Mouse (Mus musculus) yolk sac, embryonic 10.5 days (tissue): ENCODE results near the gene Cdip1.
A peak's percentile ranks its signal among the peaks of the same experiment; 100 is the strongest.

Experiments used
- DNase-seq: peaks from one replicate; pipeline ENCODE4 v3.0.0-alpha.2; 2017; ENCODE audit warnings: low spot score

Cdip1 gene

DNA sequence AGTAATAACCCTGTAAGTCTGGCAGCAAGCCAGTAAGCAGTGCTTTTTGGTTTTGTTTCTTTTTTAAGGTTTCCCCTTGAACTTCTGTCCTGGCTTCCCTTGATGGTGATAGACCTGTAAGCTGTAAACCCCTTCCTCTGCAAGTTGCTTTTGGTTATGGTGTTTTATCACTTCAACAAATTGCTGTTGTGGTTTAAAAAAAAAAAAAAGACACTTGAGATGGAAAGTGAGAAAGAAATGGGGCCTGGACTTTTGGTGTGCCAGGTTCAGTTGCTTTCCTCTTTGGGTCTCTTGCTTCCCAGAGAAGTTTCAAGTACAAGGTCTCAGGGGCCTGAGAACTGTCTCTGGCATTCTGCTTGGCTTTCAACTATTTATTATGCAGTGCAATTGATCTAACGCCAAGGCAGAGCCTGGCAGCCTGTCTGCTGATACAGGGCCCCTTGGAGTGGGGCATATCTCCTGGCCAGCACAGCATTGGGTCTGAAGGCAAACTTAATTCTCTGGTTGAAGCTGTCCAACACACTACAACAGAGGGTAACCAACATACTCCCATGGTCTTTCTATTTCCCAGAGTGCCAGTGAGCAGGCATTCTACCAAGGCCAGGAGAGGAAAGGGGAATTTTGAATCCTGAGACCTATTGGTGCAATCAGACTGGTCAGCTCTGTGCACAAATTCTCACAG, 16.7 kb downstream of the Cdip1 start:
- DNase-seq: no peak

- no peak for DNase-seq
Measured at GRCm38 (mm10) chr16:4768719-4769118, 21.4 kb downstream of the Cdip1 start.

- DNase-seq: no peak
Measured at GRCm38 (mm10) chr16:4767012-4767790, 22.9 kb downstream of the Cdip1 start.

DNA sequence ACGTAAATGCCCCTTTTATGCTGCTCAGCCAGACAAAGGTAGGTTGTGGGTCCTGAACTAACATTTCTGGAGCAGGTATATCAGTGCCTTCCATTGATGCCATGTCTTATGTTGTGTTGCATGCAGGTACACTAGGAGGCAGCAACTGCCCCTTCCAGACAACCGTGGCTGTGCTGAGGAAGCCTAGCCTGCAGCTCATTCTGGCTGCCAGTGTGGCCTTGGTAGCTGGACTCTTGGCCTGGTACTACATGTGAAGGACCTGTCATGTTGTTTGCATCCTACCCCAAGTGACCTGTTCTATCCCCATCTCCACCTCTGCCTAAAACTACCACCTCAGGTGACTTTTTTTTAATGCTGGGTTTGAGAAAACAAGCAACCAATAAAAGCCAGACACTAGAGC, 24.2 kb downstream of the Cdip1 start:
- no peak for DNase-seq

- DNase-seq: peak; percentile 21
Measured at GRCm38 (mm10) chr16:4763276-4763675, 26.8 kb downstream of the Cdip1 start.

GRCm38 (mm10) chr16:4762437-4762836, 27.7 kb downstream of the Cdip1 start:
- no peak for DNase-seq

DNA sequence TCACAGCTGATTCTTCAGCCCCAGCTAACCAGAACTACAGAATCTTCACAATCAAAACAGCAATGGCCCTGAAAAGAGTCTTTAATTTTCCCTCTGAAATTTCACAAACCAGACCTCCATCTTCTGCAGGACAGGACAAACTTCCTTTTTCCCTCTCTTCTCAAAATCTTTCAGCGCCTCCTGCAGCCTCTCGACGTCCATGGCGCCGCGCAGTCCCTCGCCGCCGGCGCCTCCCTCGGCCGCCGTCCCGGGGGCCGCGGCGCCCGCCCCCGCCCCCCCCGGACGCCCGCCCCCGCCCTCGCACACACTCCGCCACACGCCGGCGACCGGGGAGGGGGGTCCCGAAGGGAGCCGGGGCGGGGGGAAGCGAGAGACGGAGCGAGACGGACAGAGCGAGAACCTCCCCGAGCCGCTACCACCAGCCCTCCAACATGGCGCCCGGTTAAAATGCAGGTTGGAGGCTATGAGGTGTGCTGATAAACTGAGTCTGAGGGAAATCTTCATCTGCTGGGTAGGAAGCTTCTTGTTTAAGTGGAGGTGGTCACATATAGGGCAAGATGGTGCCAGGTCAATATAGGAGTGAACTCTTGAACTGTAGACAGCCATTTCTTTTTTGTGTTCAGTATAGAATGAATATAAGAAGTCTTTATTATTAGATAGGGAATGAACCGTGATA, 33.3 kb downstream of the Cdip1 start:
- DNase-seq: peak; percentile 29

DNA sequence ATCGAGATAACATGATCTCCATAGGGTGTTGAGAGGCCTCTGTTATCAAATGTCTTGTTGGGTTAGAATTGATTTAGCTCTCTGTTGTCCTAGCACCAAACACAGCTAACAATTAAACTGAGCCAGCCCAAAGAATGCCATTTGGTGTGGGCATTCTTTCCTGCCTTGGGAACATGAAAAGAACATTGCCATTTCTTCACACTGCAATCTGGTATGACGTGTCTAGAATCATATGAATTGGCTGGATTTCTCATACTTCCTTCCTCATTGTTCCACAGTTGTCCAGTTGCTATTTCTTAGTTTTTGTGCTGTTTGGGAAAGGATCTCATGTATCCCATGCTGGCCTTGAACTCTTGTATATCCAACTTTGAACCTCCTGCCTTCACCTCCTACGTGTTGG, 36.0 kb downstream of the Cdip1 start:
- no peak for DNase-seq

DNA sequence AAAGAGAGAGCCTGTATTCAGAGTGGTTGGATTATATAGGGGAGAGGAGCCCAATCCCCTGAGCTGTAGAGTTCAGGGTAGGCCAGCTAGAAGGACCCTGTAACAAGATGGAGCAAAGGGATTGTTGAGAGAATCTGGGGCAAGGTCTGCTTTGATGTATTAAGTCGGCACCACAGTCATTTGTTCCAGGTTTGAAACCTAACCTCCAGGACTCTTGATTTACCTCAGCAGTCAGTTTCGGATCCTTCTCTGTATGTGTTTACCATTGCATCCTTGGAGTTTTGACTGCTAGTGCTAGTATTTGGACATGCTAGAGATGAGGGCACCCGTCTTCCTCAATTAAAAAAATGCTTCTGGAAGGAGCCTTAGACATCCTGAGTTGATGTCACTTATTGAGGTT, 37.9 kb downstream of the Cdip1 start:
- no peak for DNase-seq

DNA sequence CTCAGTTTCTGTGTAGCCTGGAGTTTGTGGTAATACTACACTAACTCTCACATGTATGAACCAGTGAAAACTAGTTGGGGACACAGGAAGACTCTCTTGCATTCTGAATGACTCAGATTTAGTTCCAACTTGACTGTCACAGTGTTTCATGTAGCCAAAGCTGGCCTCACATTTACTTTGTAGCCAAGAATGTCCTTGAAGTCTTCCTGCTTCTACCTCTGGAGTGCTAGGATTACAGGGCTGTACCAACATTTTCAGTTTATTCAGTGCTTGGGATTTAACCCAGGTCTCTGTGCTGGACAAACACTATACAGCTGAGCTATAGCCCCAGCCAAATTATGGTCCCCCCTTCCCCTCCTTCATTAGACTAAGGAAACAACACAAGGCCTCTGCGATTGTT, 47.9 kb downstream of the Cdip1 start:
- DNase-seq: no peak

DNA sequence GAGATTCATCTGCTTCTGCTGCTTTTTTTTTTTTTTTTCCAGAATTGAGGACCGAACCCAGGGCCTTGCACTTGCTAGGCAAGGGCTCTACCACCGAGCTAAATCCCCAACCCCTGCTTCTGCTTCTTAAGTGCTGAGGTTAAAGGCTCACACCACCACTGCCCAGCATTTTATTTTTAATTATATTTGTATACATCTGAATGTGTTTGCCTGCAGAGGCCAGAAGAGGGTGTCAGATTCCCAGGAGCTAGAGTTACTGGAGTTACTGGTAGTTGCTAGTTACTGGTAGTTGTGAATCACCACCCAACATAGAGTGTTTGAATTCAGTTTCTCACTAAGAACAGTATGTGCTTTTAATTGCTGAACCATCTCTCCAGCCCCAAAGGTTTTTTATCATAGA, 50.1 kb downstream of the Cdip1 start:
- no peak for DNase-seq

DNA sequence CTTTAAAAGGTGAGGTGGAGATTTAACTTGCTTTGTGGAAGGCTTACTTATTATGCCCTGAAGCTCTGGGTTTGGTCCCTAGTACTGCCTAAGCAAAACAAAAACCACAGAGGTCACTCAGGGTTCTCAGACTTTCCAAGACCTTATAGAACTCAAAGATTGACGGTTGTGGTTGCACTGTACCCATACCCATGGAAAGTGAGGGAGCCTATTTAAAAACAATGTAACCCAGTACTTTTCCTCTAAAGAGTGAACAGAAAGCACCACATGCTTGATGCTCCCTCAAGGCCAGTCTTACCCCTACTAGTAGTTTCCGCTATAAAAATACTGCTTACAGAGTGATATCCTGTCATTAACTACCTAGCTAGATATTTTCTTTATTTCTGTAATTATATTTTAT, 53.8 kb downstream of the Cdip1 start:
- DNase-seq: no peak

DNA sequence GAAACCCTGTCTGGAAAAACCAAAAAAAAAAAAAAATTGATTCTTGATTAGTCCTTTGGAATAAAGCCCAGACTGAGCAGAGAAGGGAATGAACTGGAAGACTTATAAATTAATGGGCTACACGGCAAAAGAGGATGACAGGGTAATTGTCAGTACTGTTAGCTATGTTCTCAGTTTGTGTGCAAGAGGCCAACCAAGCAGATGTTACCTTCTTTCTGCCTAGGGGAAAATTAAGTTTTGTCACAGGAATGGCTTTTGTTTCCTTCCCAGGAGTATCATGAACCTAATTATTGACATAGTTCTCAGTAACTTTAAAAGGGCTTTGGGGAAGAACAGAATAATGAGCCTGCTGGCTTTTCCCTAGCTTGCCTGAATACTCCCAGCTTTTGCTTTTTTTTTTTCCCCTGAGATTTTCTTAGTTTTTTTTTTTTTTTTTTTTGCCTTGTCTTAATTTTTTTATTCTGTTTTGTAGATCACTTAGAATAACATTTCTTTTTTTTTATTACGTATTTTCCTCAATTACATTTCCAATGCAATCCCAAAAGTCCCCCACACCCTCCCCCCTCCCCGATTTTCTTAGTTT, 59.2 kb downstream of the Cdip1 start:
- DNase-seq: no peak

- no peak for DNase-seq
Measured at GRCm38 (mm10) chr16:4727963-4728362, 62.1 kb downstream of the Cdip1 start.

- DNase-seq: no peak
Measured at GRCm38 (mm10) chr16:4727526-4727925, 62.6 kb downstream of the Cdip1 start.

GRCm38 (mm10) chr16:4726528-4727128, 63.5 kb downstream of the Cdip1 start:
- no peak for DNase-seq

DNA sequence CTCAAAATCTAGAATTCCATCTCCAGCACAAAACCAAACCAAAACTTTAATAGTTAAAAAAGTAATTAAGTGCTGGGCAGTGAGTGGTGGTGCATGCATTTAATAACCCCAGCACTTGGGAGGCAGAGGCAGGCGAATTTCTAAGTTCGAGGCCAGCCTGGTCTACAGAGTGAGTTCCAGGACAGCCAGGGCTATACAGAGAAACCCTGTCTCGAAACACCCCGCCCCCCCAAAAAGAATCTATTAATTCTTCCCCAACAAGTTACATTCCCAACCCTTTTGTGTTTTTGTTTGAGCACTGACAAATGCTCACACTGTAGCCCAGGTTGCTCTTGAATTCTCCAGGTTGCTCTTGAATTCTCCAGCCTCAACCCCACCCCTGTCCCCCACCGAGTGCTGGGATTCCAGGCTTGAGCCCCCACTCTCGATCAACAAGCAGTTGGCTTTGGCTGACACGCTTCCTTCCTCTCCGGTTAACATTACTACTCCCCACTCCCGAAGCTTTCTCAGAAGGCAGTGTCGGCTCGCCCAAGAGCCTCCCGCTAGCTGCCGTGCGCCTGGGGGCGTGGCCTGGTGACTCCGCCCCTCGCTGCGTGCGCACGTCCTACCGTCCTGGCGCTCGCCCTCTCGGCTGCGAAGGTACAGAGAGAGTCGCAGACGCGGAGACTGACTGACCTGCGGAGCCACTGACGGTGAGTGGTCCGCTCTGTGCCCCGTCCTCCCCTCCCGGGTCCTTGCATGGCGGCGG, 64.1 kb downstream of the Cdip1 start, which contains the start of gene Hmox2:
Gene Hmox2 (plus strand): TSS at position 582 of the 748 bp plus-strand sequence.
- peak; percentile 93 for DNase-seq

DNA sequence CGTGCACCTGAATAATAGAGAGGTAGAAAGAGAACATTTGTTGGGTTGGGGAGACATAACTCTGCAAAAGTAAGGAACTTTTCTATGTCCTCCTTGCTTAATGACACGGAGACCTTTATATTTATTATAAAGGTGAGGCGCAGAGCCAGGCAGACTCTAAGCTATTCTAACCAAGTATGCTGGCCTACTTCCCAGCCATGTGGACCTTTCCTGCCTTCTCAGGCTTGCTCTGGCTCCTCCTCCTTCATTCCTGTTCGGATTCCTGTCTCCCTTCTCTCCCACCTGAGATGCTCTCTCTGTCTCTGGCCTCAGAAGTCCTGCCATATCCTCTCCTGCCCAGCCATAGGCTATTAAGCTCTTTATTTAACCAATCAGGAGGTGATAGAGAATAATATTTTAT, 64.8 kb downstream of the Cdip1 start:
- DNase-seq: no peak

GRCm38 (mm10) chr16:4722915-4723209, 67.2 kb downstream of the Cdip1 start:
- DNase-seq: no peak

DNA sequence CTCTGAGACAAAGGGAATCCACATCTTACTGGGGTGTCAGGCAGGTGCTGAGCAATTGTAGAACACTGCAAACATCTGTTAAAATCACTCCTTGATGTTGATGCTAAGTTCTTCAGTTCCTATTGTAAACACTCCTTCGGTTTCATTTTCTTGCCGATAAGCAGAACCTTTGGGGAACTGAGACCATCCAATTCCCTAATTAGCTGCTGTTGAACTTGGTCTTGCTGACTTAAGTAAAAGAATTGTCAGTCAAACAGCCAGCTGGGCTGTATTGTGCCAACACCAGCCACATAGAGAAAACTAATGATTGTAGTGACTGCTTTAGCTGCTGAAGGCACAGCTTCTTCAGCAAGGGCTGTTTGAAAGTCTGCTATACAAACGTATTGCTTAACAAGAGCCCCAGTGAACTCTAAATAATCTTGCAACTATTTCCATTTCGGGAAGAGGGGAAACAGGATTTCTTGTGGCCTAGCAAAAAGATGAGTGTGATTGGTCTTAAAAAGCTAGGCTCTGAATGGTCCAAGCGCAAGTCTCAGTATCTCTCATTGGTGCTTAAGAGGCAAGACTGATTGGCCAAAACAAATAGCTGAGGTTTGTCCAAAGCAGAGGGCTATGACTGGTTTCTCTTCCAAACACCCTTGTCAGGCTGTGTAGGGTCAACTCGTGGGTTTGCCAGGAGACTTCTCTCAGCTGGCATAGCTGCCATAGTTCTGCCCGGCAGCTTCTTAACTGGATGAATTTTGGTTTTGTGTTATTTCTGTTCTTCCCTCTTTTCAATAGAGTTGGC, 67.8 kb downstream of the Cdip1 start:
- DNase-seq: no peak
